Mouse (Mus musculus) c-Kit-negative CD71-positive TER-119-positive erythroid progenitor cells, embryonic 14.5 days (primary cell): Measurements from ENCODE around the gene Tmub1.
A peak's percentile ranks its signal among the peaks of the same experiment; 100 is the strongest.

ENCODE experiments used
- DNase-seq: peaks from one replicate; pipeline ENCODE4 v3.0.0-alpha.2; 2013; ENCODE audit warnings: low read depth, low spot score

The Tmub1 gene

DNA sequence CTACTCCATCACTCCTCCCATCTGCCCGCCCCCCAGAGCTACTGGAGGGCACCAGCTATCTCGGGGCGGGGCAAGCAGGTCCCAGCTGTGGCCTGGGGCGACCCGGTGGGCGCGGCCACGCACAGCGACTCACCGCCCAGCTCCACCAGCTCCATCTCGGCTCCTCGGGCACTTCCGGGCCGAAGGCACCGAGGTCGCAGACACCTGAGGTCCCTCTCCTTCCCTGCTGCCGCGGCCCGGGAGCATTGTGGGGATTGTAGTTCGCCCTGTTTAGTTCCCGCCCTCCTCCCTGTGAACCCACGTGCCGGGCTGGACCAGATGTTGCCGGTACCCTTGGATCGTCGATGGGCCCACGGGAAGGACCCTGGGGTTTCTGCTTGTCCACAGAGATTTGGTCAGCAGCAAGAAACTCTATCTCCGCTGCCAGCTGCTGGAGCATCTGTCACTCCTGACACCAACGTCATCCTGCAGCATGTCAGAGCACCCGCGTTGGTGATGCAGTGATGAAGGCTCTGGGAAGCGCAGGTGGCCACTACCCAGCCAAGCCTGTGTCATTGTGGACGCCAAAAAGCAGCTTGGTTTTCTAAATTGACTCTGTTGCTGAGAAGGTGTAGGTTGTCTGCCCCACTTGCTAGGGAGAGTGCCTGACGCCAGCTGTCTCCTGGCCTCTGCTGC is at the start of gene Tmub1:
Gene Tmub1, minus strand, starts transcription at position 231 of the 675 bp plus-strand sequence.
- peak; percentile 51 for DNase-seq

DNA sequence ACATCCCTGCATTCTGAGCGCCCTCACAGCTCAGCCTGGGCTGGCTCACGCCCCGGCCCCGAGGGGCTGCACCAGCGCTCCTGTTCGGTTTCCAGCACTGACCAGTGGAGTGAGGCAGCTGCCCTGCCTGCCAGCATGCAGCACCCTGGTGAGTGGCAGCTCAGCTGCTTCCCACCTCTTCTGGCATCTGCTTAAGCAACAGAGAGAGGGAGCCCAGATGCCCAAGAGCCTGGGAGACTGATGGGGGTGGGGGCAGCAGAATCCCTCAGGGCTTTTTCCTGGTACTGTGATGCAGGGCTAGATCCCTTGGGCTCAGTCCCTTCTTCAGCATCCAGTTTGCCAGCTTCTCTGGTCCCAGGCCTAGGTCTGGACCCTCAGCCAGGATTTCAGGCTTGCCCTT is 49.1 kb upstream of the Tmub1 start:
- DNase-seq = no peak

DNA sequence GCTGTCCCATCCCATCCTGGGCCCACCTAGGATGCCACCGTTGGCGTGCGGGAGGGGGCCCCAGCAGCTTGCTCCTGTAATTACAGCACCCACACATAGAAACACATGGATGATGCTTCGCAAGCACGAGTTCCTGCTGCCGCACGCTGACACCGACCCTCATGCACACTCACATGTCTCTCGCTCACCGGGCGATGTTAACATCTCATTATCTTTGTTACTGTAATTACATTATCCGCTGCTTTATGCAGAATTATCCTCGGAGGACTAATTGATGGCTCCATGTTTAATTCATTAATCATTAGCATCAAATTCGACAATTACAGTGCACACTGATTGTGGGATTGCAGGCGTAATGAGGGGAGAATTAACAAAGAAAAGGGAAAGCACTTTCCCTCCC is 47.4 kb upstream of the Tmub1 start:
- no peak for DNase-seq

DNA sequence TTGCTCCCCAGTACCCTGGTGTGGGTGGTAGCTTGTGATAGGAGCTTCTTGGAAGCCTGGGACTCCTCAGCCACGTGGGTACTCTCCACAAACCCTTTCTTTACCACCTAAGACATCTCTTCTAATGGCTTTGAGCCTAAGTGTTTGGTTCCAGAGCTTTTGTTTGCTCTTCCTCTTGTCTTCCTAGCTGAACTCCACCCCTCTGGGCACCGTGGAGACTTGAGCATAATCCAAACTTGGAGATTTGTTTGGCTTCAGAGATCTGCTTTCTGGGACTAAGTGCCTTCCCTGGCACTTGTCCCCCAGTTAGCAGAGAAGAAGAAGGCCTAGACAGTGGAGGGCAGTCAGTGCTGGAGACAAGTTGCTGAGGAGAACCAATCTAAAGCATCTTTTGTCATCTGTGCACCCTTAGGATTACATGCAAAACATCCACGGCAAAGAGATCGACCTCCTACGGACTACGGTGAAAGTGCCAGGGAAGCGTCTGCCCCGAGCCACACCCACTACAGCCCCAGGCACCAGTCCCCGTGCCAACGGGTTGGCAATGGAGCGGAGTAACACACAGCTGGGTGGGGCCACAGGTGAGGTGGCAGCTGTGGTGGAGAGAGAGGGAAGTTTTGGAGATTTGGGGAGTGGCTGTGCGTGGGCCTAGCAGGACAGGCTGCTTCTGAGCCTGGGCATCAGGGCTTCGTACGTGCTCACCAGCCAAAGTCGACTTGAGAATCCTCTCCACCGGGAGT is 45.1 kb upstream of the Tmub1 start:
- DNase-seq = no peak

DNA sequence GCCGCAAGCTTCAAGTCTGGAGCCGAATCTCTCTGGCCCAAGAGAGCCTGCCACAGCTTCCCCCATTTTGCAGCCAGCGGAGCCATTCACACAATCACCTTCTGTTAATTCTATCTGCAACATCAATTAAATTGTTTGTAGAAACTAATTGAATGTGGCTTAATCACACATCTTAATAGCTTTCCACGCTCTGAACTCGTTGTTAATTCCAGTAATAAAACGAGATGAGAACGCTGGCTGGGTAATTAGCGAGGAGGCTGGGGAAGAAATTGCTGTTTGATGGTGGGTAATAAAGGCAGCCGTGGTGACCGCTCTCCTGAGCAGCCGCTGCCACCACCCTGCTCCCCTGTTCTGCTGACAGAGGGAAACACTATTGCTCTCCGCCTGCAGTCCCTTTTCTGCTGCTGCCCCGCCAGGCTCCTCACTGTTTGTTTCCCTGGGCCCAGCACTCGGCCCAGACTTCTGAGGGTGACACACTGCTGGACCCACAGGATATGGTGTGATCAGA is 42.8 kb upstream of the Tmub1 start:
- DNase-seq = no peak

DNA sequence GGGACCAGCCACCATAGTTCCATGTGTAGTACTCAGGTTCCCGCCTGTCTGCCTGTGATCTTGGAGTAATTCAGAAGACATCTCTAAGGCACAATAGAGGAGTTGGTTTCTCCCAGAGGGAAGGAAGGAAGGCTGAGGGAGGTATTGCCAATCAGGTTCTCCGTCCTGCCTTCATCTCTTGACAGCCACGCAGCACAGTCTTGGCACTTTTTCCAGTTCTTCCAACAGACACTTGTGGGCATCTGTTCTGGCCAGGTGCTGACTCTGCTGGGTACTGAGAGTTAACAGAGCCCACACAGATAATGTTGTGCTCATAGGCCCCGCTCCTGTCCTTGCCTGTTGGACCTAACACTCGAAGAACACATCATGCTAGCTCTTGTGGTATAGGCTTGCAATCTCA is 39.1 kb upstream of the Tmub1 start:
- no peak for DNase-seq

DNA sequence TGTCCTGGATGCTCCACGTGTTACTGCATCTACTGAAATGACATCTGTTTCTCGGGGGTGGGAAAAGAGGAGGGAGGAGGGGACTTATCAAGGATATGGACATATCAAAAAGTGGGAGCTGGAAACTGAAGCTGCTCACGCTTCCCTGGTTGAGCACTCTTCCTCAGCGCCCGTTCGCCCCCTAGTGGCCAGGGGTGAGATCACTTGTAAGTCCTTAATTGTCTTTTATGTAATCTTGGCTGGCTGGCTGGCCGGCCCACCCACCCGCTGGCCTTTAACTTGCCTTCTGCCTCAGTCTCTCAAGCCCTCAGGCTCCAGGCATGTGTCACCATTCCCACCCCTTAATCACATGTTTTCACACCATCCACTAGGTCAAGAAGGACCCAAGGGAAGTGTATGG is 38.4 kb upstream of the Tmub1 start:
- DNase-seq = peak; percentile 63

DNA sequence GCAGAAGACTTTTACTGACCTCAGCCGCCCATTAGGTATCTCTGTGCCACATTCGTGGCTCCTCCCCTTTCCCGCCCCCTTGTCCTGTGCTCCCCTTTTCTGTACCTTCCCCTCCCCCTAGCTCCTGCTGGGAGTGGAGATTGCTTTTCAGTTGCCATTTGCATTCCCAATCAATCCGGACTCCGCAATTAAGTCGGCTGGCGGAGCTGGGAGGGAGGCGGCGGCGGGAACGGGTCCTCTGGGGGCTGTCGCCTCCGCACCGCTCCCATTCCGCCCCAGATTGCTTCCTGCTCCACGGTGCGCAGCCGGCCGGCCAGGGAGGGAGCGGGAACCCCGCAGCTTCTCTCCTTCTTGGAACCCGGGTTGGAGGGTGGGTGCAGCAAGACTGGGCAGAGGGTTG is 37.3 kb upstream of the Tmub1 start:
- DNase-seq = no peak

DNA sequence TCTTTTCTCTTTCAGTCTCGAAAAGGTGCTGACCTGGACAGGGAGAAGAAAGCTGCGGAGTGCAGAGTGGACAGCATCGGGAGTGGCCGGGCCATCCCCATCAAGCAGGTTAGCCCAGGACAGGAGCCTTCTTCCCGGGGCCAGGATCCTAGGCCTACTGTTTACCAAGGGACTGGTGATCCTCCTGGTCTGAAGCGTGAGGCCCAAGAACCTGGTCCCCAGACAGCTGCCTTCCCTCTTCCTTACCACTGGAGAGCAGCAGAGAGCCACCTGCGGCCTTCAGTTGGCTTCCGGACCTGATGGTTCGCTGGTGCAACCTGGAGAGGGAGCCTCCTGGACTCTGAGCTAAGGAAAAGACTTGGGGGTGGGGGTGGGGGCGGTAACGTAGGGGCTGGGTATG is 35.7 kb upstream of the Tmub1 start:
- DNase-seq = no peak

DNA sequence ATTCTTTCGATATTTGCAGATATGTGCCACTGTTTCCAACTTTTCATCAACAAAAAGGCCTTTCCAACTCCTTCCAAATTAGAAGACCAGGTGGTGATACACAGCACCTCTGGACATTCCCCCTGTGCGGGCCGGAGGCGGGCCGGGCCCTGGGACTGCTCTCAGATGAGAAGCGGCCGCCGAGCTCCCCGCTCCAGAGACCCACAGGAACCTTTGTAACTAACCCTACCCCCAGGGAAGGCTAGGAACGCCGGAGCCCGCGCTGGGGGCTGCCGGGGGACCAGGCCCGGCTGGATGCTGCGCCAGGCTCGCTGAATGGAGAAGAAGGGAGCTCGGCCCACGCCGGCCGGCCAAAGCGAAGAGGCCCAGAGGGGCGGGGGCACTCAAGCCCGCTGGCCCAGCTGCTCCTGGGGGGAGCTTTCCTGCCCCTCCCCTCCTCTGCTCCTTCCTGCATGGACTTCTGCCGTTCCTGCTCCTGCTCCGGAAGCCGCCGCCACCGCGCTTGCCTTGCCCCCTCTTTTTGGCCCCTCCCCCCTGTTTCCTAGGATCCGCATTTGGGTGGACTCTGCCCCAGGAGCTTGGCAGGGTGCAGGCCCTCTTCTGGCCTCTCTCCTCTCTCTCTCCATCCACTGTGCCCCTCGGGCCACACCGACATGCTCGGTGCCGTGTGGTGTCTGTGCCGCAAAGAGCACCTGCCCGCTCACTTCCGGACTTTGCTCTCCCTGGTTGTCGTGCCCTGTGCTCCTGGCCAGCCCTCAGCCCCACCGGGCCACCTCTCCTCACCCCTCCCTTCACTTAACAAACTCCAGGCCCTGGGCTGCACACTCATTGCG is 34.8 kb upstream of the Tmub1 start:
- no peak for DNase-seq

DNA sequence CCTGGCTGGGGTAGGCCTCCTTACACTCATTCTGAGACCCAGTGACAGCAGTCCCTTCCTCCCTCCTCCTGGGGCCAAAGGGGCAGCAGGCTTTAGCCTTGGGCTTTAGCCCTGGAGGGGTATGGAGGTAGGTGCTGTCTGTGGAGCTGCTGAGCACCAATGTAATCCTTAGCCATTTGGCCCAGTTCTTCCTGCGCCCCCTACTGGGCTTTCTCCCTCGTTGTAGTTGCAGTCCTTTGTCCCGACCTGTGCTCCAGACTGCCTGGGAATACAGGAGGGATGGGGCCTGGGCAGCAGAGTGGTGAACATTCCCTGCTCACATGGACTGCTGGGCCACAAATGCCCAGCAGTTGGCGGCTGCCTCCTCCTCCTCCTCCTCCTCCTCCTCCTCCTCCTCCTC is 34.0 kb upstream of the Tmub1 start:
- DNase-seq = peak; percentile 27

DNA sequence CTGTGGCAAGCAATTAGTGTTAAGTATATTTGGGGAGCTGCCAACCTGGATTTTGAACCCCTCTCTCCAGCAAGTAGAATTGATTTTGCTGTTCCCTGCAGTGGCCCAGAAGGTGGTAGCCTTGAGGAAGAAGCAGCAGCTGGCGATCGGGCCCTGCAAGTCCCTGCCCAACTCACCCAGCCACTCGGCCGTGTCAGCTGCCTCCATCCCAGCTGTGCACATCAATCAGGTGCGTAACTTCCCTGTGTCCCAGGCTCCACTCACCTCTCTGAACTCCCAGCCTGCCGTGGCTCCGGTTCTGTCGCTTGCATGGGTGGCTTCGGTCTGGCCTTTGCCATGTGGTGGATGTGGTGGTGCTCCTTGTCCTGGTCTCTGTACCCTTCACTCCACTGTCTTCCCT is 30.3 kb upstream of the Tmub1 start:
- DNase-seq = no peak

DNA sequence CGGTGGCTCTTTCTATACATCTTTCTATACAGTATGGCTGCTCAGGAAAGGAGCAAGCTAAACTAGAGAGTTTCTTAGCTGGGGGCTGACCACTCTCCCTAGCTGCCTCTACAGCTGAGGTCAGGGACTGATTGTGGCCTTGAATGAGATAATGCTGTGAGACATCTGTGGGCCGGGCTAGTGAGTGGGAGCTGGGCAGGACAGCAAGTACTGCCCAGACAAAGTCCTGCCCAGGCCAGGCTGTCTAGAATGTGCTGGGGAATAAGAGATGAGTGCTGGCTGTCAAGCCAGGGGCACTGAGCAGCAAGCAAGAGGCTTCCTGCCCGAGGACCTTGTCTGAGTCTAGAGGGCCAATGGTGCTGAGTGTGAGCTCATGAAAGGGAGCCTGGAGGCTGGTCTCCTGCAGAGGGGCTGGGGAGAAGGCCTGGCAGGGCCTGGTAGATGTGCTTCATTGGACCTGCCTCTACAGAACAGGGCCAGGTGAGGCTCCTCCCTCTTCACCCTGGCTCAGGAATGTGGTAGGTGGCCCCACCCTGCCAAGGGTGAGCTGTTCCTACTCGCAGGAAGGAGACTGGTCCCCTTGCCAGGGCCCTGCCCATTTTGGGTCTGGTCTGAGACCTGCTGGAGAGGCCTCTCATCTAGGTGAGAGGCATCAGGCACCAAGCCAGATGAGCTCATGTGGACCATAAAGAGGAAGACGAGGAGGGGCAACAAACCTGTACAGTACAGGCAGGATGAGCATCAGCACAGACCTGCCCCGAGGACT is 28.0 kb upstream of the Tmub1 start:
- DNase-seq = no peak

DNA sequence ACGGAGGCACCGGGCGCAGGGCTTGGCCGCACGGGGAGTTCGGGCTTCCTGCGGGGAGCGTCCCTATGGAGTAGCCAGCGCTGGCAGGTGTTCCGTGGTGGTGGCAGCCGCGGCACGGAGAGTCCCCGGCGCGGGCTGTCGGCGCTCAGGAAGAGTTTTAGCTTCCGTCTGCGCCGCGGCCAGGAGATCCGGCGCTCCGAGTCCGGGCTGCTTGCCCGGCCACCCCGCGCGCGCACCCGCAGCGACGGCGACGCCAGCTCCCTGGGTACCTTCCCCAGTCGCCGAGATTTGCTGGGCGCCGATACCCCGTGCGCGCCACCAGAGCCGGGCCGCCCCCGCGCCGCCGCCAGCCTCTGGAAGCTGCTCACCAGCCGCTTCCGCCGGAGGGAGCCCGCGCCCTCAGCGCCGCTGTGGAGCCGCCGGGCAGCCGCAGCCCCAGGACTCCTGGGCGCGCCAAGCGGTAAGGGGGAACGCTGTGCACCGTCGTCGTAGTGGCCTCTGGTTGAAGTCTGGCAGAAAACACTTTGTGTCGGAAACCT is 27.1 kb upstream of the Tmub1 start:
- DNase-seq = no peak

DNA sequence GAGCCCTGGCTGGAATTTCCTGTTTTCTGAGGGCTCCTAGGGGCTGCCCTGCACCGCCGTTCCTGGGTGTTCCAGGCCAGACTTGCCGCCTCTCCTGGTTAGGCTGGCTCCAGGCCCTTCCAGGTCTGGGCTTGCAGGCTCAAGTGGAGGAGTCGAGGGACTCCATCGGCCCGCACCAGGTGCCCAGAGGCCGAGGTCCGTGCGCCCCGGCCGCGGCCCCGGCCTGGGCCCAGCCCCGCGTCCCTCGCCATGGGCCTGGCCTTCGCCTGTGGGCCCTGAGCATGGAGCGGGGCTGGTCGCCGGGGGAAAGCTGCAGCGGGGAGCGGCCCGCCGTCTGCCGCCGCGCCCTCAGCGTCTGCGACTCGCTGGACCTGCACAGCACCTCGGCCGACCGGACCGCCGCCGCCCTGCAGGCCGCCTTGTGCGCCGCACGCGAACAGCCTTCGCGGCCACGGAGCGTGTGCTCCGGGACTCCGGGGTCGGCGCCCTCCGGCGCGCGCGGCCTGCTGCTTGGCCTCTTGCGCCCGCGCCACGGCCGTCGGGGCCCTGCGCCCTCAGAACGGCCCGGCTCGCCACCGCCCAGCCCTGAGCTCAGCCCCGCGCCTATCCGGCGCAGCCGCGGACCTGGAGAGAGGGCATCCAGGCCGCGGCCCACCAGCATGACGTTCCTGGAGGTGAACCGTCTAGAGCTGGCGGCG is 26.5 kb upstream of the Tmub1 start:
- no peak for DNase-seq

DNA sequence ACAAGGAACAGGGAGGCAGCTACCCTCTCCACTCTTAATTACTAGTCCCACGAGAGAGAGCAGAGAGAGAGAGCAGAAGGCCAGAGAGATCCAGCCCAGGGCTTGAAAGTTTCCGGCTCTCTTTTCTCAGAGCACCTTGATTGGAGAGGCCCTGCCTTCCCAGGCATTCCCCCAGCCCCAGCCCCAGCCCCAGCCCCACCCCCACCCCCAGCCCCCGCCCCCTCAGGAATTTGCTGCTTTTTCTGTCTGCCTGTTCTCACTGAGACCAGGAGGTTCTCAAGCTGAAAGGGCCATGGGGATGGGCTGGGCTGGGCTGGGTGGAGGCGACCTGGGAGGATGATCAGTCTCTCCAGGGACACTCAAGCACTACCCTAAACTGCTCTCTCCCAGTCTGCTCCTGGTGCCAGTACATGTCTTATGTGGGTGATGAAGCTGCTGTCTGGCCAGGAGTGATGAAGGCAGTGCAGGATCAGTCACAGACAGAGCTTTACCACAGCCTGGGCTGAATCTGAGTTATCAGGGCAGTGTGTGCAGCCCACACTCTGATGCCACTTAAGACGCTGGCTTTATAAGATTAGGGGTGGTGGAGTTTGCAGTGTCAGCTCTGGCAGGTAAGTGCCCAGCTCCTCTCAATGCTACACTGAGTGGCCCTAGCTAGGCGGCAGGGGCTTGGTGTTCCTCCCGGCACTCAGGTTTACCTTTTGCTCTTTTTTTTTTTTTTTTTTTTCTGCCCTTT is 25.4 kb upstream of the Tmub1 start:
- DNase-seq = no peak

DNA sequence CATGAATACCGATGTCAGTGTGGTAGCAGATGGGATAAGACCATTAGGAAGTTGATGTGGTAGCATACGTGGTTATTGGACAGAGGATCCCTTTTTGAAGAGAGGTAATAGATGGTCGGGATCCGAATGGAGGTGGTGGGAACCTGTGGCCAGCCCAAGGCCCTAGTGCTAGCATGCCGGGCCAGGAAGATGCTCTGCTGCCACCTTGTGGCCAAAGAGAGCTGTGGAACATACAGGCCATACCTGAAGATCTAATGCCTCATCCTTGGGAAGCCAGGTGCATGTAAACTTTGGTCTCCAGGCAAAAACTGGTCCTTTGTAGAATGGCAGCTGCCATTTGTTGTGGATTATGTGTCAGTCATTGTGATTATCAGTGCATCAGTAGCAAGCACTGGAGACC is 22.9 kb upstream of the Tmub1 start:
- DNase-seq = peak; percentile 69

DNA sequence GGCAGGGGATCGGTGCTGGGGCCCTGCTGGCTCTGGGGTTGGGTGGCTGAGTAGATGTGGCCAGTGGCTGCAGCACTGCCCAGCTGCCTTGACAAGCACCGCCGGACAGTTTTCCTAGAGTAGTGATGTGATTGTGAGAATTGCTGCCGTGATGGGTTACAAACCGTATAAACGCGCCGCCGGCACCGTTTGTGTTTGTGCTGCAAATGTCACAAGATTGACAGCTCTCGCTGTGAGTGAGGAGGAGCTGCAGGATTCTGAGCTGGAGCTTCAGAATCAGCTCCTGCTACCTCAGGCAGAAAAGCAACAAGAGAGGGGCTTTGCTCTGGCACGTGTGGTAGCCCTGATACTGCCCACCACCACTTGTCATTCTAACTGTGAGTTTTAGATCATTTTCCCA is 19.1 kb upstream of the Tmub1 start:
- DNase-seq = no peak

DNA sequence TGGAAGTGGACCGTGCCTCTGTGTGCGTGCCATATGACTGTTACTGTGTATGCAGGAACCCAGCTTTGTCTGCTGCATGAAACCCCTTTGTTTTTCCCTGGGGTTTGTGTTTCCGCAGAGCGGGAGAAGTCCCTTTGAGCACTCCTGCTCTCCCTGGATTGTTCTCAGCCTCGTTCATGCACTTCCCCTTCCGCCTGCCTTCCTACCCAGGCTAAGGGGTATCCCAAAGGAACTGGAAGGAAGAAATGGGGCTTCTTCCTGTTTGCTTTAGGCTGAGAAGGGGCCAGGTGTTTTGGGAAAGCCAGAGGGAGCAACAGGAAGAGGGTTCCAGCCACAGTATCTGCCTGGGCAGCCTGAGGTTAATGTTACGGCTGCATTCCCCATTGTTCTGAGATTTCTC is 8.0 kb upstream of the Tmub1 start:
- DNase-seq = no peak

DNA sequence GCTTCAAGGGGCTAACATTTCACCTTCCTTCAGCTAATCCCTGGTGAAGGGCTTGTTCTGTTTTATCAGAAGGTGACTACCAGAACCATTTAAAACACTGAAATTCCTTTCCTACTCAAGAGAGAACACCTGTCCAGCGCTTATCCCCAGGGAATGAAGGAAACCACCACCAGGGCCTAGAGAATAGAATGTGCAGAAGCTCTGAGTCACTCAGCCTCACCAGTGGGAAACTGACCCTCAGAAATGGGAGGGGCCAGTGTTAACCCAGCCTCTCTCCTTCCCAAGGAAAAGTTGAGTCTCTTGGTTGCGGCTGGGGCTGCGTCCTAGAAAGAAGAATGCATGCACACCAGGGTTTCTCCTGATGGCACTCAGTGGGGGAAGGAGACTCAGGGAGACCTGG is 7.4 kb upstream of the Tmub1 start:
- DNase-seq = no peak
